Mouse (Mus musculus) forelimb bud, embryonic 11.5 days (tissue): Measurements from ENCODE around the gene Gmpr.

Source experiments
- DNase-seq: peaks from one replicate; pipeline ENCODE4 v3.0.0-alpha.2; 2012; ENCODE audit warnings: low read depth, low spot score

Gmpr gene

GRCm38 (mm10) chr13:45539205-45539568 is 31.9 kb downstream of the Gmpr start:
- DNase-seq, result peak; percentile 78

GRCm38 (mm10) chr13:45545974-45546373 is 38.7 kb downstream of the Gmpr start:
- DNase-seq, result no peak

- no peak for DNase-seq
Measured at GRCm38 (mm10) chr13:45546946-45547345, 39.7 kb downstream of the Gmpr start.

DNA sequence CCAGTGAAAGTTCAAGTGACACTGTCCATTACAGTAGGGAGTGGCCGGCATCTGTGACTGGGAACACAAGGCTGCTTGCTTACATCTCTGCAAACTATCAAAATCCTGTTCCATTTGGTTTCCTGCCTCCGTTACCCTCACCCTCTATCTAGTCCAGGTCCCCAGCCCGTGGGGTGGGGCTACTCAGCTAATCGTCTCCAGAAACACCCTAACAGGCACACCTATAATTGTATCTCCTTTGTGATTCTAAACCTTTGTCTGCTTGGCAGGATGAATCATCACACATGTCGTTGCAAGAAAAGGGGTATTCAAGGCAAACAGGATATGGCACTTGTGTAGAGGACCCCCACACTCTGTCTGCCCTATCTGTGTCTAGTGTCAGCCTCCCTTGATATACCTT is 40.3 kb downstream of the Gmpr start:
- DNase-seq, result no peak

DNA sequence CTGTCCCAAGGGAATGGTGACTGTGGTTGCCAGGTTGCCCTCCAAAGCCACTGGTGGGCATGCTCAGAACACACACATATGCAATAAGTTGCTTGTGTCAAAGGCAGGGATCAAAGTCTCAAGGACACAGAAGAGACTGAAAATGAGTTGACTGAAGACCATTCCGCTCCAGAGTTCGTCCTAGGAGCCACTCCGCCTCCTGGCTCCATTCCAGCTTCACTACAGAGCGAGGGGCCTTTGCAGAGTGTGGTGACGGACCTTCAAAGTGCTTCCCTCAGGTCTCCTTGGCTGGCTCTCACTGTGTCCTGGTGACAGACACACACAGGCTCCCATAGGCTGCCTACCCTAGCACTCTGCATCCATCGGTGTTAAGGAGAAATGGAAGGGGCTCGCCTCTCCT is 46.4 kb downstream of the Gmpr start:
- no peak for DNase-seq

DNA sequence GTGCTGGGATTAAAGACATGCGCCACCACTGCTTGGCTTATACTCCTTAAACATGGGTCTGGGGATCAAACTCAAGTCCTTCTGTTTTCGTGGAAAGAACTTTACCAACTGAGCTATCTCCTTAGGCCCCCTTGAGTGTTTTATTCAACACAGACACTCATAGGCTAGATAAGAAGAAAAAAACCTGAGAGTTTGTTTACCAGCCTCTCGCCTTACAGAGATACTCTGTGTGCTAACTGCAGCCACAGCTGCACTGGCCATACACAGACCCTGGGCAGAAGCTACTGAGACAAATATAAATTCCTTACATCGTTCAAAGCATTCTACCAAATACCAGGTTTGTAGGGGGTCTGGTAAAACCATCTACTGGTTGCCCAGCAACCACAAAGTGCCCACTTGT is 51.1 kb downstream of the Gmpr start:
- DNase-seq, result no peak

GRCm38 (mm10) chr13:45559258-45559657 is 52.0 kb downstream of the Gmpr start:
- no peak for DNase-seq

DNA sequence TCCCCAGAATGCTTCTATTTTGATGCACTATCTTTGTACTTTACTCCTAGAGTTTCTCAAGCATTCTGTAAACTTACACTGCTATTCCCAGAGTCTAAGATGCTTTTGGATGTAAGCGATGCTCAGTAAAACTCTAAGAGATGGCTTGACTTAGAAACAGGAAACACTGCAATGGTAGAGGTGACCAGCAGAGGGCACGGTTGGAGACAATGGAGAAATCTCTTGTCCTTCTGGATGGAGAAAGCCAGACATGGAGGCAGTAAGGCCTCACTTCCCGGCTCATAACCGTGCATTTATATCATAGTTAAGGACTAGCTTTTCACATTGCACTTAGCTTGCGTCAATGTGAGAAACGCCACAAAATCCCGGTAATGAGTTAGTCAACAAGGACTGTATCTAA is 53.3 kb downstream of the Gmpr start:
- no peak for DNase-seq

GRCm38 (mm10) chr13:45562011-45562410 is 54.8 kb downstream of the Gmpr start:
- no peak for DNase-seq

GRCm38 (mm10) chr13:45564946-45565345 is 57.7 kb downstream of the Gmpr start:
- DNase-seq, result no peak

- DNase-seq, result no peak
Measured at GRCm38 (mm10) chr13:45569932-45570331, 62.7 kb downstream of the Gmpr start.

DNA sequence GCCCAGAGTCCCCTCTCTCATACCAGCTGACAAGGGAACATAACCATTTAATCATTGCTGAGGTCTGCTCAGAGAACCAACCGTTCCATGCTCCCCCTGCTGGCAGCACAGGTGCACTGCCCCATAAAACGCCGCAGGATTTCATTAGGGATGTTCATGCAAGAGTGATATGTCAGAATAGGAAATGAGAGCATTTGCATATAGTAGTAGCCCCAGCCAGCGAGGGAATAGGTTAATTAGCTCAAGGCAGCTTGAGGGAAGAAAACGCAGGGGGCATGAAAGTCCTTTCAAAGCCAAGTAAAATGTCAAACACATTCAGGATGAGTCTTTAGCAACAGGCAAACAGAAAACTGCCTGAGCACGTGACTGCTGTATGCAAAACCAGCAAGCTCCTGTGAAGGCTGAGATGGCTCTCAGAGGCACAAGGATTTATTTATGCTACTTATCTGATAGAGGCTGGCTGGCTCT is 64.6 kb downstream of the Gmpr start:
- DNase-seq, result peak; percentile 81

DNA sequence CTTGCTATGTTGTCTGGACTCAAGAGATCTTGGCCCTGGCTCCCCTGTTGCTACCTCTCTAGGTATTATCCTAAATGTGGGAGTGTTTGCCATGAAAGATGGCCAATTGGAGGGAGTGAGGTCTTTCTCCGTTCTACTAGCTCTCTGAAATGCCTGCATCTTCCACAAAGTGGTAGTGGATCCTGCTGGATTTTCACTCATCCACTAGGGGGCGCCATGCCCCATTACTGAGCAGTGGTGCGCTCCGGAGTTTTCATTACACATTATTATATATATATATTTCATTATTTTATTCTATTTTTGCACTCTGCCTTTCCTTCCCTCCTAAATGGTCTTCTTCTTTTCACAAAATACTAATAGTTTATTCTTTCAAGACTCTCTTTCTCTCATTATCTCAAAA is 65.5 kb downstream of the Gmpr start:
- DNase-seq, result peak; percentile 51

- peak; percentile 24 for DNase-seq
Measured at GRCm38 (mm10) chr13:45576185-45576584, 68.9 kb downstream of the Gmpr start.

DNA sequence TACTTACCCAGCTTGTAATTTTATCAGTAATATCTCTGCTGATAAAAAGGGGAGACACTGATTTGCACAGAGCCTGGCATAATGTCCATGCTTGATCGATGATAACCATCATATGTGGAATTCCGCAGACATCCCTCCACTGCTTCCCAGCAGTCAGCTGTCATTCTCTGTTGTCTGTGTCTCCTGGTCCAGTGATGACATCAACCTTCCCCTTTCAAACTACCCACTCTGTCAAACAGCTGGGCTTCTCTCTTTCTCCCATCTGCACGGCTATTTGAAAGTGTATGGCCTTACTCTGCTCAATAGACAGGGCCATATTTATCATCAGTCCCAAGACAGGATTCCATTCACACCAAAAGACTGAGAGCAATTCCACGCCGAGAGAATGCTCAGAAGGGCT is 70.1 kb downstream of the Gmpr start:
- no peak for DNase-seq

GRCm38 (mm10) chr13:45577784-45578183 is 70.5 kb downstream of the Gmpr start:
- no peak for DNase-seq

DNA sequence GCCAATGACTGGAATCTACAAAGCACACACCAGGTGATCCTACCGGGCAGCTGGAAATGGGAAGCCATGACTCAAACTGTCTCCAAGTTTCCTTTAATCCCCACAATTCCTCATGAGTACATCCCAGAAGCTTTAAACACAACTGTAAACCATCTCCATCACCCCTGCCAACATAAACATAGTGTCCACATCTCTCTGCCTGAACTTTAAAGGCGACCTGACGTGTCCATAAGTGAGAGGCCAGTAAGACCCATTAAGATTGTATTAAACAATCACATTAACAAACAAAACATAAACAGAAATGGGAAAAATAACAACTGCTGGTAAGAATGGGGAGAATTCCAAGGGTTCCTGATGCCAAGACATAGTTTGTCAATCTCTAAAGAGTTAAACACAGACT is 72.5 kb downstream of the Gmpr start:
- no peak for DNase-seq

DNA sequence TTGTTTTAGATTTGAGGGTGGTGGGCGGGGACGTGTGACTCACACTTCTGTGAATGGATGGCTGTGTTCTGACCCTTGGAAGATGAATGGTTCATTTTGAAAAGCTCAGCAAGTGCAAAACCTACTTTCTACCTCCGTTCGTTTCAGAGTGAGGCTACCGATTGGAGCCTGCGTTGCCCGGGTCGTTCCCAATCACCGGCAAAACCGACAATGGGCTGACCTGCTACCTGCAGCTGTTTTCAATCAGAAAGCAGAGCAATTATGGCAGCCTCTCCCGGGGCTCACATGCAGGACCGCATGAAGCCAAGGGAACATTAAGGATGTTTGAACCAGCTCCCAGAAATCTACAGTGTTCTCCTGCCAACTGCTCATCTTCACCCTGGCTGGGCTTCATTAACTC is 75.0 kb downstream of the Gmpr start:
- peak; percentile 69 for DNase-seq

GRCm38 (mm10) chr13:45583061-45583460 is 75.8 kb downstream of the Gmpr start:
- DNase-seq, result no peak

GRCm38 (mm10) chr13:45590898-45591297 is 83.7 kb downstream of the Gmpr start:
- DNase-seq, result no peak

DNA sequence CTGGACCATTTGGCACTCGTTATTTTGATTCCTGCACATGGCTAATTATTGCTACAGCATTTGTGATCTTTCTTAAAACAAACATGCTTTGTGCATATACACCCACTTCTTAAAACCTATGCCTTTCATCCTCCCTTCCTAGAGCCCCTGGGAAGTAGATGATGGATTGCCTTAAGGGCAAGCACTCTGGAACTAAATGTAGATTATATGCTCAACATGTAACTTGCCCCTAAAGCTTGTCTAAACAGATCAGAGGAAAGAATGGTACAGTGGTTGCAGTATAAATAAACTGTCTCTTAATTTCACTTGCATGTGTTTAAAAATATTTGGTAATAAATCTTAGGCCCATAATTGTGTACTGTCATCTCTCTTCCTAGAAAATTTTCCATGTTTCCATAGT is 86.7 kb downstream of the Gmpr start:
- no peak for DNase-seq

GRCm38 (mm10) chr13:45595416-45595815 is 88.2 kb downstream of the Gmpr start:
- DNase-seq, result no peak

- no peak for DNase-seq
Measured at GRCm38 (mm10) chr13:45599831-45600230, 92.6 kb downstream of the Gmpr start.

- no peak for DNase-seq
Measured at GRCm38 (mm10) chr13:45600443-45600842, 93.2 kb downstream of the Gmpr start.
